Mouse (Mus musculus): ENCODE results near the gene Rnd2. TPM values are rescaled to one million over a fixed set of nuclear protein-coding genes. Genes with fewer than 3 reads are reported as not detected.

Gene Rnd2
- total and polyA plus RNA-seq, 3 experiments = 1.4 to 4.5 (median 2.8) TPM

DNA sequence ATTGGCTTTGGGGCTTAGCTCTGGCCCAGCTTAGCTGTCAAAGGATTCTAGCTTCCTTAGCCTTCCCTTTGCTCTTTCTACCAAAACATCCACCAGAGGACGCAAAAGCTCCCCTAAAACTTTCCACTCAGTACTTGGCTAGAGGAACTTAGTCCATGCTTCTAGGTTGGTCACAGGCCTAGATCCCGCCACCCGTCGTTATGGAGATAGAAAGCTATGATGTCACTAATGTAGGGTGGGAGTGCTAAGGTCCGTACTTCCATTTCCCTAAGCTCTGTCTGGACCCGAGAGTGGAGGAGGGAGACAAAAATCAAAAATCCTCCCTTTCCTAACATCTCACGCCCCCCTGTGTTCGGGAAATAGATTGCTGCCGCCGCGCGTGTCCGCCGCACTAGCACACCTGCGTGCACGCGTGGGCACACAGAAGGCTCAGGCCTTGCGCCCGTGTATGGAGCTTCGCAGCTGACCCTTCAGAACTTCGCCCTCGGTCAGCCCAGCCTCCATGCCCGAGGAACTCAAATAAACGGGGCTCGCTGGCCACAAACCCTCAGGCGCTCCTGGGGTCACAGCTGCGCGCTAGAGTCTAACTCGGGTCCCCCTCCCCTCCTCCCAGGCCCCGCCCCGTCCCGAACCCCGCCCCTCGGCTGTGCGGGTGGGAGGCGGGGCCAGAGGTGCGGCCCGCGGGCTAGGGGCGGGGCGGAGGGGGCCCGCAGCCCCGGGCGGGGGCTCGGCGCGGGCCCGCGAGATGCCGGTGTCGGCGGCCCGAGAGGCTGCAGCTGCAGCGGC, 2.9 kb downstream of the Rnd2 start:
- peak; percentile 58 for TF ChIP-seq POLR2A (IDR thresholded peaks at IDR 0.05; ENCODE audit: low read depth, low read length)
- TF ChIP-seq CHD2 (IDR thresholded peaks at IDR 0.05; ENCODE audit: low read length) = no peak
- peak; percentile 31; the same call in 1 of the 2 replicates for TF ChIP-seq ETS1 (conservative IDR thresholded peaks at IDR 0.05; ENCODE audit: low read depth, low read length)
- TF ChIP-seq POLR2AphosphoS2 (IDR thresholded peaks at IDR 0.05; ENCODE audit: low read depth, low read length) = no peak
- peak; percentile 71 to 89 for TF ChIP-seq CTCF (conservative IDR thresholded peaks at IDR 0.05 in 1 of 2, IDR thresholded peaks at IDR 0.05 in 1 of 2; ENCODE audit: low read depth in 2 of 2, low read length in 2 of 2)
- no peak for TF ChIP-seq MAFK (IDR thresholded peaks at IDR 0.05; ENCODE audit: insufficient replicate concordance, low read length)
- peak; percentile 54; the same call in 1 of the 2 replicates for TF ChIP-seq IRF4 (IDR thresholded peaks at IDR 0.05; ENCODE audit: low read depth, low read length)
- TF ChIP-seq ZNF384 (IDR thresholded peaks at IDR 0.05; ENCODE audit: low read depth, low read length) = 0 out of 2 replicates have a peak, but pooled peaks have one; percentile 48
- TF ChIP-seq USF2 (conservative IDR thresholded peaks at IDR 0.05; ENCODE audit: low read depth, low read length) = no peak
- 0 out of 2 replicates have a peak, but pooled peaks have one; percentile 27 for TF ChIP-seq JUND (conservative IDR thresholded peaks at IDR 0.05; ENCODE audit: low read depth, low read length)
- peak; percentile 87; the same call in 1 of the 2 replicates for TF ChIP-seq E2F4 (IDR thresholded peaks at IDR 0.05; ENCODE audit: insufficient replicate concordance, low read depth, low read length)
- TF ChIP-seq ELF1 (IDR thresholded peaks at IDR 0.05; ENCODE audit: low read depth, low read length) = peak; percentile 49; the same call in 1 of the 2 replicates
- TF ChIP-seq CHD1 (IDR thresholded peaks at IDR 0.05; ENCODE audit: low read depth, low read length) = no peak
- TF ChIP-seq TCF12 (IDR thresholded peaks at IDR 0.05; ENCODE audit: low read depth, low read length) = peak; percentile 39; the same call in 1 of the 2 replicates
- TF ChIP-seq NELFE (IDR thresholded peaks at IDR 0.05; ENCODE audit: low read depth, low read length) = peak; percentile 46; the same call in 1 of the 2 replicates
- peak; percentile 71; the same call in 1 of the 2 replicates for TF ChIP-seq MYC (IDR thresholded peaks at IDR 0.05; ENCODE audit: low read depth, low read length)
- 0 out of 2 replicates have a peak, but pooled peaks have one; percentile 19 for TF ChIP-seq RCOR1 (conservative IDR thresholded peaks at IDR 0.05; ENCODE audit: low read depth, low read length)
- TF ChIP-seq EP300 (IDR thresholded peaks at IDR 0.05; ENCODE audit: low read length) = no peak
- peak; percentile 78 for TF ChIP-seq BHLHE40 (IDR thresholded peaks at IDR 0.05; ENCODE audit: low read depth, low read length)
- TF ChIP-seq TBP (conservative IDR thresholded peaks at IDR 0.05; ENCODE audit: low read depth, low read length) = 0 out of 2 replicates have a peak, but pooled peaks have one; percentile 24
- TF ChIP-seq MAX (IDR thresholded peaks at IDR 0.05; ENCODE audit: low read length) = peak; percentile 67
- TF ChIP-seq MAZ (IDR thresholded peaks at IDR 0.05; ENCODE audit: low read depth, low read length) = peak; percentile 51
- peak; percentile 82 for TF ChIP-seq SMC3 (IDR thresholded peaks at IDR 0.05; ENCODE audit: low read depth, low read length)
- TF ChIP-seq MEF2A (IDR thresholded peaks at IDR 0.05; ENCODE audit: borderline replicate concordance, low read depth, low read length) = peak; percentile 47; the same call in 1 of the 2 replicates
- TF ChIP-seq RAD21 (IDR thresholded peaks at IDR 0.05; ENCODE audit: low read depth, low read length) = peak; percentile 73
- peak; percentile 96 for TF ChIP-seq SIN3A (IDR thresholded peaks at IDR 0.05; ENCODE audit: low read length)
- no peak for TF ChIP-seq JUN (IDR thresholded peaks at IDR 0.05; ENCODE audit: insufficient read depth, low read depth, low read length)
- peak; percentile 92 for TF ChIP-seq MXI1 (IDR thresholded peaks at IDR 0.05; ENCODE audit: low read depth, low read length)
- peak; percentile 91 for DNase-seq (ENCODE audit: extremely low read depth)
- dilution Hi-C loops (cut with MboI; ENCODE audit: extremely low pct_ligation_motif_present, extremely low pct_unique_long_range_greater_than_20kb, low sequenced_read_pairs) = no loop called here
- peak overlapping the region; percentile 77 for H3K4me2 ChIP-seq (ENCODE audit: insufficient read depth, low read depth, poor library complexity, severe bottlenecking)
- peaks cover 18 to 52% of the 10 kb centered on the region in 2 experiments for H3K4me1 ChIP-seq (ENCODE audit: control insufficient read depth in 1 of 2, insufficient read depth in 2 of 2)
- no peak overlapping the region for H3K27ac ChIP-seq (ENCODE audit: insufficient read depth, low read depth)
- H3K36me3 ChIP-seq (replicated peaks in 1 of 2; ENCODE audit: control insufficient read depth in 1 of 2, insufficient read depth in 1 of 2, low read length in 1 of 2) = no peaks in the 10 kb centered on the region
- H3K79me2 ChIP-seq (replicated peaks; ENCODE audit: control insufficient read depth, extremely low read depth, insufficient read depth, poor library complexity, severe bottlenecking) = no peaks in the 10 kb centered on the region
- no peaks in the 10 kb centered on the region for H3K9me3 ChIP-seq (replicated peaks; ENCODE audit: low read length)
- H3K9ac ChIP-seq (ENCODE audit: insufficient read depth, low read depth) = peak overlapping the region; percentile 39
- peak overlapping the region; percentile 59 to 78 (median 70) for H3K4me3 ChIP-seq (replicated peaks in 1 of 3; ENCODE audit: low read depth in 2 of 3, low read length in 2 of 3, poor library complexity in 1 of 3)
- H3K27me3 ChIP-seq (replicated peaks) = peaks cover 31% of the 10 kb centered on the region
- in situ Hi-C loops (cut with MboI; ENCODE audit: low pct_ligation_motif_present, low pct_unique_long_range_greater_than_20kb, low sequenced_read_pairs) = no loop called here
